Mouse (Mus musculus) left cerebral cortex, postnatal 36 days (tissue): ENCODE data around the gene Galnt15. TPM values are rescaled to one million over a fixed set of nuclear protein-coding genes. Genes with fewer than 3 reads are reported as not detected.
"Not testable (repeated sequence)": the region's sequence is repeated elsewhere in the genome, so short reads cannot be mapped to it uniquely, and the experiment has no call there.

Source experiments
- DNase-seq, 2 experiments: peaks; one replicate each; pipeline ENCODE4 v3.0.0; 2021 to 2022; ENCODE audit warnings: low spot score in 2 of 2, mixed read lengths in 1 of 2
- intact Hi-C: fragments of 180-260 bp; cut with DNase I; formaldehyde crosslinking; loops from one replicate; pipeline ENCODE4 v1.15.1; 2025
- total RNA-seq, 2 experiments: library from RNA; stranded (reverse); gene quantifications; 2 replicates each; pipeline ENCODE4 v1.2.3; 2021

The Galnt15 gene
- total RNA-seq, 2 experiments from 2014 or later: 2.6 to 2.7 TPM

GRCm38 (mm10) chr14:32084761-32085485 is 56.1 kb downstream of the Galnt15 start, which contains the start of gene Oxnad1:
Gene Oxnad1 (plus strand): TSS chr14:32085374.
- DNase-seq: no peak
- intact Hi-C loops: no loop called here

- intact Hi-C loops: no loop called here
- DNase-seq: peak; percentile 100
These were observed 56.9 kb downstream of the Galnt15 start, which contains the start of gene Dph3 for GRCm38 (mm10) chr14:32085486-32086201. Gene Dph3 (minus strand): TSS chr14:32085729.

- intact Hi-C loops: no loop called here
These were observed 57.4 kb downstream of the Galnt15 start for GRCm38 (mm10) chr14:32086226-32086625.

GRCm38 (mm10) chr14:32087584-32088248 is 58.9 kb downstream of the Galnt15 start:
- intact Hi-C loops, DNase-seq: not testable (repeated sequence)

More at GRCm38 (mm10) chr14:32086226-32086625, 57.4 kb downstream of the Galnt15 start:
- no peak for DNase-seq

GRCm38 (mm10) chr14:32091124-32091523 is 62.3 kb downstream of the Galnt15 start:
- intact Hi-C loops: no loop called here
- no peak for DNase-seq

- DNase-seq: no peak
- intact Hi-C loops: no loop called here
These were observed 62.9 kb downstream of the Galnt15 start for GRCm38 (mm10) chr14:32091704-32092103.

GRCm38 (mm10) chr14:32093018-32093417 is 64.2 kb downstream of the Galnt15 start:
- intact Hi-C loops: no loop called here
- no peak for DNase-seq

GRCm38 (mm10) chr14:32093500-32094117 is 64.8 kb downstream of the Galnt15 start:
- intact Hi-C loops: no loop called here
- DNase-seq: no peak

GRCm38 (mm10) chr14:32095646-32096045 is 66.9 kb downstream of the Galnt15 start:
- intact Hi-C loops: no loop called here
- DNase-seq: no peak

GRCm38 (mm10) chr14:32096740-32097139 is 68.0 kb downstream of the Galnt15 start:
- intact Hi-C loops: no loop called here
- no peak for DNase-seq

GRCm38 (mm10) chr14:32097691-32098090 is 68.9 kb downstream of the Galnt15 start:
- intact Hi-C loops: no loop called here
- DNase-seq: no peak

GRCm38 (mm10) chr14:32098951-32099350 is 70.2 kb downstream of the Galnt15 start:
- no peak for DNase-seq
- intact Hi-C loops: no loop called here

- intact Hi-C loops: no loop called here
- DNase-seq: no peak
These were observed 74.8 kb downstream of the Galnt15 start for GRCm38 (mm10) chr14:32103556-32103955.

GRCm38 (mm10) chr14:32105663-32106062 is 76.9 kb downstream of the Galnt15 start:
- no peak for DNase-seq
- intact Hi-C loops: no loop called here

- DNase-seq: no peak
- intact Hi-C loops: no loop called here
These were observed 78.1 kb downstream of the Galnt15 start for GRCm38 (mm10) chr14:32106911-32107310.

Other genes starting within 250 kb of the Galnt15 start
- 10 to 100 TPM; 53.4 to 60.6 TPM for gene Ankrd28, start 198.3 kb upstream of the Galnt15 start, total RNA-seq
- gene Oxnad1, start 56.4 kb downstream of the Galnt15 start, total RNA-seq: 10 to 100 TPM; 13.6 to 15.3 TPM
- gene Dph3, start 56.7 kb downstream of the Galnt15 start, total RNA-seq: 10 to 100 TPM; 42.7 to 44.5 TPM
- not detected for gene Msmb, start 113.0 kb downstream of the Galnt15 start, total RNA-seq
- 100 to 1,000 TPM; 102 to 106 TPM for gene Ncoa4, start 130.9 kb downstream of the Galnt15 start, total RNA-seq
- 10 to 100 TPM; 61.9 to 80.2 TPM for gene Timm23, start 172.9 kb downstream of the Galnt15 start, total RNA-seq
- 10 to 100 TPM; 35.9 to 42.6 TPM for gene Parg, start 173.0 kb downstream of the Galnt15 start, total RNA-seq